Mouse (Mus musculus) thymus, adult 2 months (tissue): ENCODE data around the gene Stambp.

Source experiments
- CTCF ChIP-seq: fragments of 200-500 bp; IDR thresholded peaks from 2 replicates; pipeline ENCODE4 v1.5.1; 2012; ENCODE audit warnings: mild to moderate bottlenecking, control low read depth, low read length, moderate library complexity, borderline replicate concordance; ENCODE audit not compliant: control insufficient read depth, poor library complexity, insufficient read depth; ENCODE audit errors: extremely low read depth
- POLR2A ChIP-seq: fragments of 200-500 bp; IDR thresholded peaks from 2 replicates; pipeline ENCODE4 v1.6.1; 2012; ENCODE audit warnings: mild to moderate bottlenecking, low read length, control low read depth, moderate library complexity; ENCODE audit not compliant: control insufficient read depth, poor library complexity, insufficient read depth; ENCODE audit errors: extremely low read depth

- TF ChIP-seq CTCF (no peak), POLR2A (no peak)
Measured at GRCm38 (mm10) chr6:83548346-83548745, 24.2 kb downstream of the Stambp start.
